Mouse (Mus musculus): ENCODE measurements around the gene Cfap126.
"Not testable (repeated sequence)": the region's sequence is repeated elsewhere in the genome, so short reads cannot be mapped to it uniquely, and the experiment has no call there.

The Cfap126 gene

GRCm38 (mm10) chr1:171113873-171114299 lies at the start of gene Cfap126:
Cfap126 (plus strand) TSS chr1:171113918.
- peak; percentile 91 to 95 for DNase-seq

- peak; percentile 40 to 80 for DNase-seq
Measured at GRCm38 (mm10) chr1:171064491-171065242, 49.1 kb upstream of the Cfap126 start, which contains the start of gene Fcgr3. Fcgr3 (minus strand) TSS chr1:171064935.

GRCm38 (mm10) chr1:171065243-171065587 lies 48.5 kb upstream of the Cfap126 start:
- peak in 1 of 2 experiments; percentile 60 for DNase-seq

- DNase-seq, result peak in 1 of 2 experiments; percentile 29
Measured at GRCm38 (mm10) chr1:171065768-171066167, 48.0 kb upstream of the Cfap126 start.

- DNase-seq, result not testable (repeated sequence)
Measured at GRCm38 (mm10) chr1:171066583-171066982, 47.1 kb upstream of the Cfap126 start.

GRCm38 (mm10) chr1:171067928-171068327 lies 45.8 kb upstream of the Cfap126 start:
- DNase-seq, result not testable (repeated sequence)

GRCm38 (mm10) chr1:171069508-171069907 lies 44.2 kb upstream of the Cfap126 start:
- peak in 1 of 2 experiments; percentile 8 for DNase-seq

GRCm38 (mm10) chr1:171070879-171071278 lies 42.8 kb upstream of the Cfap126 start:
- DNase-seq, result not testable (repeated sequence)

- not testable (repeated sequence) for DNase-seq
Measured at GRCm38 (mm10) chr1:171071726-171072125, 42.0 kb upstream of the Cfap126 start.

- DNase-seq, result not testable (repeated sequence)
Measured at GRCm38 (mm10) chr1:171072217-171072616, 41.5 kb upstream of the Cfap126 start.

GRCm38 (mm10) chr1:171074283-171074682 lies 39.4 kb upstream of the Cfap126 start:
- not testable (repeated sequence) for DNase-seq

- DNase-seq, result not testable (repeated sequence)
Measured at GRCm38 (mm10) chr1:171076176-171076575, 37.5 kb upstream of the Cfap126 start.

- not testable (repeated sequence) for DNase-seq
Measured at GRCm38 (mm10) chr1:171077192-171077591, 36.5 kb upstream of the Cfap126 start.

- peak; percentile 42 to 51 for DNase-seq
Measured at GRCm38 (mm10) chr1:171077955-171078354, 35.8 kb upstream of the Cfap126 start.

- DNase-seq, result not testable (repeated sequence)
Measured at GRCm38 (mm10) chr1:171078419-171078818, 35.3 kb upstream of the Cfap126 start.

GRCm38 (mm10) chr1:171079345-171079744 lies 34.4 kb upstream of the Cfap126 start:
- not testable (repeated sequence) for DNase-seq

- not testable (repeated sequence) for DNase-seq
Measured at GRCm38 (mm10) chr1:171079825-171080224, 33.9 kb upstream of the Cfap126 start.

- not testable (repeated sequence) for DNase-seq
Measured at GRCm38 (mm10) chr1:171081512-171082231, 32.0 kb upstream of the Cfap126 start.

GRCm38 (mm10) chr1:171085718-171086117 lies 28.0 kb upstream of the Cfap126 start:
- peak in 1 of 2 experiments; percentile 18 for DNase-seq

GRCm38 (mm10) chr1:171088237-171088869 lies 25.4 kb upstream of the Cfap126 start:
- DNase-seq, result peak in 1 of 2 experiments; percentile 32

GRCm38 (mm10) chr1:171089891-171090290 lies 23.8 kb upstream of the Cfap126 start:
- no peak for DNase-seq

- DNase-seq, result no peak
Measured at GRCm38 (mm10) chr1:171090761-171091160, 23.0 kb upstream of the Cfap126 start.

GRCm38 (mm10) chr1:171094424-171094823 lies 19.3 kb upstream of the Cfap126 start:
- DNase-seq, result no peak
